In the genomic region with DNA sequence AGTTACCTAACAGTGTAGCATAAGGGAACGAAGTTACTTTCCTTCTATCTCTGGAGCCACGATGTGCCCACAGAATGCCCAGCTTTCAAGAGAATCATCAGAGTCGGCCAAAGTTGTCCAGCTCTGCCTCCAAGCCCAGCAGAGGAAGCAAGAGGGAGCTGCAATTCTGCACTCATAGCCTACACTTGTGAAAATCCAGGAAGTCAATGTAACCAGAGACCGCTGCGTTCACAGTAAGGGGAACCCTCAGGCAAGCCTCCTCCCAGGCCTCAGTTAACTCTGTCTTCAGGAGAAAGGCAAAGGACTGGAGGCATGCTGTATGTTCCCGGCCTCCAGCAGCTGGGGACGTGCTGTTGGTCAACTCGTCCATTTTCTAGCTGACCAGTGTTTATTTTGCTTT, we compare ENCODE assay signal across 9 mouse cellular contexts. TPM values are rescaled to one million over a fixed set of nuclear protein-coding genes. Genes with fewer than 3 reads are reported as not detected.
A peak's percentile ranks its signal among the peaks of the same experiment; 100 is the strongest.
DNase-seq lines count a peak whose midpoint lies in the region; ATAC-seq lines count a peak whose summit lies in the region.
"Had no signal": no experiment of that assay in that cellular context is flagged by ENCODE, and none has a peak within 500 bp of the region (broad histone marks: within the 10 kb centered on the region; RNA-seq: fewer than 3 reads in every experiment).

No protein-coding gene starts in this region.

- H3K9me3 ChIP-seq in kidney, embryonic 16.5 days (ENCODE audit: low read length): no peaks in the 10 kb centered on the region
- H3K9me3 ChIP-seq in forebrain, embryonic 10.5 days: no peaks in the 10 kb centered on the region
- no peaks in the 10 kb centered on the region for H3K9me3 ChIP-seq in limb, embryonic 11.5 days (ENCODE audit: control insufficient read depth, low read length)
- no peaks in the 10 kb centered on the region for H3K9me3 ChIP-seq in neural tube, embryonic 14.5 days (ENCODE audit: control insufficient read depth, low read length)

- no peaks in the 10 kb centered on the region for H3K36me3 ChIP-seq in kidney, embryonic 16.5 days (ENCODE audit: insufficient read depth, low read length)
- H3K36me3 ChIP-seq in forebrain, embryonic 10.5 days (replicated peaks): no peaks in the 10 kb centered on the region
- H3K36me3 ChIP-seq in limb, embryonic 11.5 days (ENCODE audit: control insufficient read depth, insufficient read depth, low read length): no peaks in the 10 kb centered on the region
- no peaks in the 10 kb centered on the region for H3K36me3 ChIP-seq in neural tube, embryonic 14.5 days (ENCODE audit: control insufficient read depth, insufficient read depth, low read length)
- H3K36me3 ChIP-seq: G1E had no signal

- peak overlapping the region; percentile 82 for H3K4me2 ChIP-seq in kidney, embryonic 16.5 days (replicated peaks; ENCODE audit: low read depth, low read length)
- peak overlapping the region; percentile 90 for H3K4me2 ChIP-seq in limb, embryonic 11.5 days (ENCODE audit: low read depth, severe bottlenecking)
- peak overlapping the region; percentile 94 for H3K4me2 ChIP-seq in neural tube, embryonic 14.5 days (ENCODE audit: low read depth, low read length)

- H3K9ac ChIP-seq in kidney, embryonic 16.5 days (replicated peaks; ENCODE audit: low read length): peak overlapping the region; percentile 82
- H3K9ac ChIP-seq in limb, embryonic 11.5 days (ENCODE audit: low read length): peak overlapping the region; percentile 82
- no peak overlapping the region for H3K9ac ChIP-seq in neural tube, embryonic 14.5 days (replicated peaks; ENCODE audit: low read depth, low read length)

- H3K27me3 ChIP-seq in kidney, embryonic 16.5 days (ENCODE audit: insufficient read depth, low read length): 0 out of 2 replicates have a peak, but pooled peaks cover 3% of the 10 kb centered on the region
- peaks cover 48% of the 10 kb centered on the region for H3K27me3 ChIP-seq in forebrain, embryonic 10.5 days (ENCODE audit: poor library complexity, severe bottlenecking)
- H3K27me3 ChIP-seq in limb, embryonic 11.5 days (ENCODE audit: control insufficient read depth, insufficient read depth, low read length): no peaks in the 10 kb centered on the region
- H3K27me3 ChIP-seq in neural tube, embryonic 14.5 days (ENCODE audit: control insufficient read depth, insufficient read depth, low read length): no peaks in the 10 kb centered on the region

- peak; percentile 25; the same call in 1 of the 2 replicates for ATAC-seq in kidney, embryonic 16.5 days (ENCODE audit: low FRiP score, low TSS enrichment)
- no peak for ATAC-seq in limb, embryonic 11.5 days (ENCODE audit: insufficient number of reproducible peaks, low FRiP score, low TSS enrichment, low read depth)
- no peak for ATAC-seq in neural tube, embryonic 14.5 days (ENCODE audit: low read depth)

- 25% methylated on average over 8 of the region's 8 CpGs for WGBS in kidney, embryonic 16.5 days
- WGBS in forebrain, embryonic 10.5 days: 46% methylated on average over 8 of the region's 8 CpGs
- 15% methylated on average over 8 of the region's 8 CpGs for WGBS in limb, embryonic 11.5 days
- 32% methylated on average over 8 of the region's 8 CpGs for WGBS in neural tube, embryonic 14.5 days

- H3K4me3 ChIP-seq in kidney, embryonic 16.5 days (ENCODE audit: low read length): peak overlapping the region; percentile 80
- H3K4me3 ChIP-seq in forebrain, embryonic 10.5 days: peak overlapping the region; percentile 87
- H3K4me3 ChIP-seq in limb, embryonic 11.5 days (ENCODE audit: low read depth, low read length): peak overlapping the region; percentile 75
- H3K4me3 ChIP-seq in neural tube, embryonic 14.5 days (ENCODE audit: low read depth, low read length): peak overlapping the region; percentile 67; the same call in 1 of the 2 replicates

- DNase-seq in kidney, adult 18-20 months: no peak
- DNase-seq in forebrain, embryonic 10.5 days (ENCODE audit: extremely low spot score, low spot score): peak; percentile 26
- DNase-seq in limb, embryonic 11.5 days (ENCODE audit: low spot score): peak; percentile 58
- no peak for DNase-seq in urinary bladder, adult 2 months (ENCODE audit: low spot score)
- no peak for DNase-seq in spleen, adult 18-20 months
- DNase-seq in layer of hippocampus, adult 8-10 months (ENCODE audit: low spot score in 2 of 2): no peak

- peak overlapping the region; percentile 61; the same call in 1 of the 2 replicates for H3K27ac ChIP-seq in kidney, embryonic 16.5 days (ENCODE audit: low read length)
- peak overlapping the region; percentile 92 for H3K27ac ChIP-seq in forebrain, embryonic 10.5 days
- peak overlapping the region; percentile 51; the same call in 1 of the 2 replicates for H3K27ac ChIP-seq in limb, embryonic 11.5 days (replicated peaks; ENCODE audit: low read depth, low read length)
- H3K27ac ChIP-seq in neural tube, embryonic 14.5 days (ENCODE audit: low read depth, low read length): peak overlapping the region; percentile 36; the same call in 1 of the 2 replicates

- H3K4me1 ChIP-seq in kidney, embryonic 16.5 days (ENCODE audit: insufficient read depth, low read length): peaks cover 28% of the 10 kb centered on the region
- H3K4me1 ChIP-seq in forebrain, embryonic 10.5 days: peaks cover 78% of the 10 kb centered on the region
- peaks cover 19% of the 10 kb centered on the region for H3K4me1 ChIP-seq in limb, embryonic 11.5 days (ENCODE audit: control insufficient read depth, insufficient read depth, low read length)
- peaks cover 22% of the 10 kb centered on the region; the same call in 1 of the 2 replicates for H3K4me1 ChIP-seq in neural tube, embryonic 14.5 days (ENCODE audit: control insufficient read depth, insufficient read depth, low read length)

RNA-seq across cellular contexts. Expression of a gene that starts 0.7 kb away (rescaled TPM):
- polyA plus RNA-seq in kidney, embryonic 16.5 days (2015; fragmentation: Nextera tagmentation; extraction: Ambion mirVana): 1.7 and 2.1 TPM in 2 replicates
- polyA plus RNA-seq in forebrain, embryonic 10.5 days (2016; fragmentation: Nextera tagmentation; extraction: Ambion mirVana): 2.7 and 3.6 TPM in 2 replicates
- 3.1 and 4.0 TPM in 2 replicates for polyA plus RNA-seq in limb, embryonic 11.5 days (2014; fragmentation: Nextera tagmentation; extraction: Ambion mirVana)
- 3.0 and 4.5 TPM in 2 replicates for polyA plus RNA-seq in neural tube, embryonic 14.5 days (2014; fragmentation: Nextera tagmentation; extraction: Ambion mirVana)
- 1.2 and 2.5 TPM in 2 replicates for polyA plus RNA-seq in urinary bladder, adult 2 months (2012; rRNA removed)
- total RNA-seq in layer of hippocampus, adult 8-10 months (2022): 10 to 100 TPM in 1 of 4 experiments, 1 to 10 TPM in 3; 6.4 to 10.0 (median 7.2) TPM
- polyA plus RNA-seq: G1E had no signal

RNA-seq across cellular contexts. Expression of a gene that starts 0.7 kb away (rescaled TPM):
- polyA plus RNA-seq in kidney, embryonic 16.5 days (2015; fragmentation: Nextera tagmentation; extraction: Ambion mirVana): 17.6 and 18.5 TPM in 2 replicates
- polyA plus RNA-seq in forebrain, embryonic 10.5 days (2016; fragmentation: Nextera tagmentation; extraction: Ambion mirVana): 12.7 and 13.4 TPM in 2 replicates
- polyA plus RNA-seq in limb, embryonic 11.5 days (2014; fragmentation: Nextera tagmentation; extraction: Ambion mirVana): 17.6 and 22.7 TPM in 2 replicates
- polyA plus RNA-seq in neural tube, embryonic 14.5 days (2014; fragmentation: Nextera tagmentation; extraction: Ambion mirVana): 6.8 and 7.8 TPM in 2 replicates
- polyA plus RNA-seq in urinary bladder, adult 2 months (2012; rRNA removed): 42.9 and 47.3 TPM in 2 replicates
- 10 to 100 TPM; 20.1 to 27.8 (median 25.3) TPM for total RNA-seq in layer of hippocampus, adult 8-10 months (2022)
- total RNA-seq: G1E had no signal
- polyA plus RNA-seq: G1E had no signal

RNA-seq across cellular contexts. Expression of a gene that starts 25.2 kb away (rescaled TPM):
- 1.6 and 1.8 TPM in 2 replicates for polyA plus RNA-seq in kidney, embryonic 16.5 days (2015; fragmentation: Nextera tagmentation; extraction: Ambion mirVana)
- 1.3 and 1.5 TPM in 2 replicates for polyA plus RNA-seq in forebrain, embryonic 10.5 days (2016; fragmentation: Nextera tagmentation; extraction: Ambion mirVana)
- 2.9 and 3.4 TPM in 2 replicates for polyA plus RNA-seq in limb, embryonic 11.5 days (2014; fragmentation: Nextera tagmentation; extraction: Ambion mirVana)
- polyA plus RNA-seq in neural tube, embryonic 14.5 days (2014; fragmentation: Nextera tagmentation; extraction: Ambion mirVana): 21.0 and 21.7 TPM in 2 replicates
- polyA plus RNA-seq in urinary bladder, adult 2 months (2012; rRNA removed): 4.2 and 6.6 TPM in 2 replicates
- 10 to 100 TPM; 39.7 to 52.1 (median 46.9) TPM for total RNA-seq in layer of hippocampus, adult 8-10 months (2022)
- polyA plus RNA-seq: G1E had no signal

RNA-seq across cellular contexts. Expression of a gene that starts 58.9 kb away (rescaled TPM):
- 0.17 TPM in 1 of 2 replicates, not detected in the other for polyA plus RNA-seq in kidney, embryonic 16.5 days (2015; fragmentation: Nextera tagmentation; extraction: Ambion mirVana)
- 0.73 and 1.2 TPM in 2 replicates for polyA plus RNA-seq in forebrain, embryonic 10.5 days (2016; fragmentation: Nextera tagmentation; extraction: Ambion mirVana)
- polyA plus RNA-seq in limb, embryonic 11.5 days (2014; fragmentation: Nextera tagmentation; extraction: Ambion mirVana): 0.21 and 0.36 TPM in 2 replicates
- polyA plus RNA-seq in neural tube, embryonic 14.5 days (2014; fragmentation: Nextera tagmentation; extraction: Ambion mirVana): not detected in 2 replicates
- not detected in 2 replicates for polyA plus RNA-seq in urinary bladder, adult 2 months (2012; rRNA removed)
- under 1 TPM in 3 of 4 experiments, not detected in 1; 0.45 to 0.60 (median 0.59) TPM for total RNA-seq in layer of hippocampus, adult 8-10 months (2022)
- polyA plus RNA-seq: G1E had no signal

Comparison
In these comparisons a context has a peak if more than half of its experiments do, and no peak if none do; other contexts are left out.
1. H3K27ac ChIP-seq: peak in every context shown above with its lines; median percentile 92 in forebrain, embryonic 10.5 days; 61 in kidney, embryonic 16.5 days; 51 in limb, embryonic 11.5 days; 36 in neural tube, embryonic 14.5 days.
2. DNase-seq: peak in forebrain, embryonic 10.5 days (single experiment) and limb, embryonic 11.5 days (single experiment); none in kidney, adult 18-20 months (single experiment), urinary bladder, adult 2 months (single experiment), spleen, adult 18-20 months (0 of 2) and layer of hippocampus, adult 8-10 months (0 of 2).
3. Peak in every context shown above with its lines, with median percentiles within 50 percentile points of each other: H3K4me2 ChIP-seq and H3K4me3 ChIP-seq.